Mouse (Mus musculus): ENCODE measurements at regions not wholly inside any gene's neighbourhood (a gene's known extent, or its start where the extent isn't known, plus 50 kb on each side); places are given as distances from the start of the nearest gene placed in this dataset.

- ATAC-seq (ENCODE audit: insufficient read depth) (no peak), DNase-seq (ENCODE audit: low read depth in 3 of 3, low spot score in 3 of 3) (no peak)
- H3K27me3 ChIP-seq (ENCODE audit: control insufficient read depth, insufficient read depth, low read length): no peaks in the 10 kb centered on the region; the same call in 1 of the 2 replicates
- no peak overlapping the region for H3K9ac ChIP-seq (replicated peaks)
- H3K4me3 ChIP-seq (ENCODE audit: insufficient read depth in 1 of 2, low read depth in 2 of 2, low read length in 2 of 2): no peak overlapping the region
- TF ChIP-seq CTCF (IDR thresholded peaks at IDR 0.05; ENCODE audit: low read depth): no peak
- no peak for TF ChIP-seq EP300 (IDR thresholded peaks at IDR 0.05; ENCODE audit: low read depth)
- H3K36me3 ChIP-seq (replicated peaks; ENCODE audit: control insufficient read depth, insufficient read depth, low read depth): no peaks in the 10 kb centered on the region
- no peaks in the 10 kb centered on the region for H3K9me3 ChIP-seq (ENCODE audit: control insufficient read depth, low read length)
- H3K4me1 ChIP-seq (replicated peaks; ENCODE audit: control insufficient read depth in 2 of 2, insufficient read depth in 2 of 2, low read length in 1 of 2): peaks cover 2 to 3% of the 10 kb centered on the region in 2 experiments; a peak in 3 of 4 replicates
- H3K27ac ChIP-seq: no peak overlapping the region
- WGBS (ENCODE audit: insufficient replicate concordance): 69% methylated on average over 6 of the region's 6 CpGs
- no peak overlapping the region for H3K4me2 ChIP-seq (ENCODE audit: low read depth)
These were observed 137.8 kb upstream of the Ube2e3 start for GRCm38 (mm10) chr2:78730161-78730560.

GRCm38 (mm10) chr2:78726060-78726459, 141.9 kb upstream of the Ube2e3 start:
- ATAC-seq (ENCODE audit: insufficient read depth) (no peak), DNase-seq (ENCODE audit: low read depth in 3 of 3, low spot score in 3 of 3) (no peak)
- no peak overlapping the region for H3K9ac ChIP-seq (replicated peaks)
- 87% methylated on average over 7 of the region's 7 CpGs for WGBS (ENCODE audit: insufficient replicate concordance)
- no peak overlapping the region for H3K4me2 ChIP-seq (ENCODE audit: low read depth)
- no peak for TF ChIP-seq CTCF (IDR thresholded peaks at IDR 0.05; ENCODE audit: low read depth)
- TF ChIP-seq EP300 (IDR thresholded peaks at IDR 0.05; ENCODE audit: low read depth): no peak
- peaks cover 2 to 3% of the 10 kb centered on the region in 2 experiments; a peak in 3 of 4 replicates for H3K4me1 ChIP-seq (replicated peaks; ENCODE audit: control insufficient read depth in 2 of 2, insufficient read depth in 2 of 2, low read length in 1 of 2)
- no peak overlapping the region for H3K27ac ChIP-seq
- H3K4me3 ChIP-seq (ENCODE audit: insufficient read depth in 1 of 2, low read depth in 2 of 2, low read length in 2 of 2): no peak overlapping the region
- H3K27me3 ChIP-seq (ENCODE audit: control insufficient read depth, insufficient read depth, low read length): no peaks in the 10 kb centered on the region; the same call in 1 of the 2 replicates
- H3K36me3 ChIP-seq (replicated peaks; ENCODE audit: control insufficient read depth, insufficient read depth, low read depth): no peaks in the 10 kb centered on the region
- H3K9me3 ChIP-seq (ENCODE audit: control insufficient read depth, low read length): no peaks in the 10 kb centered on the region

GRCm38 (mm10) chr2:78724416-78724815, 143.5 kb upstream of the Ube2e3 start:
- WGBS (ENCODE audit: insufficient replicate concordance): 38% methylated on average over 2 of the region's 2 CpGs
- DNase-seq (ENCODE audit: low read depth in 3 of 3, low spot score in 3 of 3): no peak
- Histone ChIP-seq H3K9me3 (ENCODE audit: control insufficient read depth, low read length) (no peaks in the 10 kb centered on the region), H3K4me2 (ENCODE audit: low read depth) (no peak overlapping the region), H3K36me3 (replicated peaks; ENCODE audit: control insufficient read depth, insufficient read depth, low read depth) (no peaks in the 10 kb centered on the region), H3K27ac (no peak overlapping the region), H3K4me3 (ENCODE audit: insufficient read depth in 1 of 2, low read depth in 2 of 2, low read length in 2 of 2) (no peak overlapping the region), H3K27me3 (ENCODE audit: control insufficient read depth, insufficient read depth, low read length) (no peaks in the 10 kb centered on the region; the same call in 1 of the 2 replicates), H3K4me1 (replicated peaks; ENCODE audit: control insufficient read depth in 2 of 2, insufficient read depth in 2 of 2, low read length in 1 of 2) (peaks cover 9 to 16% of the 10 kb centered on the region in 2 experiments), H3K9ac (replicated peaks) (no peak overlapping the region)
- no peak for ATAC-seq (ENCODE audit: insufficient read depth)
- TF ChIP-seq CTCF (IDR thresholded peaks at IDR 0.05; ENCODE audit: low read depth) (no peak), EP300 (IDR thresholded peaks at IDR 0.05; ENCODE audit: low read depth) (no peak)

GRCm38 (mm10) chr2:78723423-78723822, 144.5 kb upstream of the Ube2e3 start:
- no peak overlapping the region for H3K9ac ChIP-seq (replicated peaks)
- no peaks in the 10 kb centered on the region for H3K36me3 ChIP-seq (replicated peaks; ENCODE audit: control insufficient read depth, insufficient read depth, low read depth)
- 93% methylated on average over 3 of the region's 3 CpGs for WGBS (ENCODE audit: insufficient replicate concordance)
- no peak overlapping the region for H3K4me3 ChIP-seq (ENCODE audit: insufficient read depth in 1 of 2, low read depth in 2 of 2, low read length in 2 of 2)
- DNase-seq (ENCODE audit: low read depth in 3 of 3, low spot score in 3 of 3): no peak
- no peak for TF ChIP-seq CTCF (IDR thresholded peaks at IDR 0.05; ENCODE audit: low read depth)
- no peak for TF ChIP-seq EP300 (IDR thresholded peaks at IDR 0.05; ENCODE audit: low read depth)
- H3K9me3 ChIP-seq (ENCODE audit: control insufficient read depth, low read length): no peaks in the 10 kb centered on the region
- no peak overlapping the region for H3K4me2 ChIP-seq (ENCODE audit: low read depth)
- no peak overlapping the region for H3K27ac ChIP-seq
- ATAC-seq (ENCODE audit: insufficient read depth): no peak
- peaks cover 19 to 22% of the 10 kb centered on the region in 2 experiments for H3K4me1 ChIP-seq (replicated peaks; ENCODE audit: control insufficient read depth in 2 of 2, insufficient read depth in 2 of 2, low read length in 1 of 2)
- no peaks in the 10 kb centered on the region; the same call in 1 of the 2 replicates for H3K27me3 ChIP-seq (ENCODE audit: control insufficient read depth, insufficient read depth, low read length)

GRCm38 (mm10) chr2:78722739-78723138, 145.2 kb upstream of the Ube2e3 start:
- peaks cover 21 to 23% of the 10 kb centered on the region in 2 experiments for H3K4me1 ChIP-seq (replicated peaks; ENCODE audit: control insufficient read depth in 2 of 2, insufficient read depth in 2 of 2, low read length in 1 of 2)
- 75% methylated on average over 6 of the region's 6 CpGs for WGBS (ENCODE audit: insufficient replicate concordance)
- H3K9me3 ChIP-seq (ENCODE audit: control insufficient read depth, low read length): no peaks in the 10 kb centered on the region
- H3K27ac ChIP-seq: no peak overlapping the region
- DNase-seq (ENCODE audit: low read depth in 3 of 3, low spot score in 3 of 3) (no peak), ATAC-seq (ENCODE audit: insufficient read depth) (no peak)
- H3K27me3 ChIP-seq (ENCODE audit: control insufficient read depth, insufficient read depth, low read length): no peaks in the 10 kb centered on the region; the same call in 1 of the 2 replicates
- H3K9ac ChIP-seq (replicated peaks): no peak overlapping the region
- no peak for TF ChIP-seq CTCF (IDR thresholded peaks at IDR 0.05; ENCODE audit: low read depth)
- no peak for TF ChIP-seq EP300 (IDR thresholded peaks at IDR 0.05; ENCODE audit: low read depth)
- no peaks in the 10 kb centered on the region for H3K36me3 ChIP-seq (replicated peaks; ENCODE audit: control insufficient read depth, insufficient read depth, low read depth)
- no peak overlapping the region for H3K4me3 ChIP-seq (ENCODE audit: insufficient read depth in 1 of 2, low read depth in 2 of 2, low read length in 2 of 2)
- H3K4me2 ChIP-seq (ENCODE audit: low read depth): no peak overlapping the region
